Mouse (Mus musculus): Measurements from ENCODE around the gene Rps18.
A peak's percentile ranks its signal among the peaks of the same experiment; 100 is the strongest.

- peak; percentile 96 for TF ChIP-seq CTCF (IDR thresholded peaks at IDR 0.05)
- no peak for TF ChIP-seq POLR2A (IDR thresholded peaks at IDR 0.05; ENCODE audit: insufficient read depth, low read depth, low read length)
Observed at GRCm38 (mm10) chr17:33920282-33921097, 35.3 kb downstream of the Rps18 start.
